Mouse (Mus musculus) liver, embryonic 13.5 days (tissue): ENCODE results near the gene Mroh8. TPM values are rescaled to one million over a fixed set of nuclear protein-coding genes. Genes with fewer than 3 reads are reported as not detected.

Experiments
- ATAC-seq: fragments of 200-750 bp; cut with Nextera tagmentation; 2 replicates; pipeline ENCODE4 v1.8.0; 2017; ENCODE audit warnings: low read depth, mild to moderate bottlenecking, moderate number of reproducible peaks, moderate library complexity
- DNase-seq: peaks from one replicate; pipeline ENCODE4 v3.0.0; 2022
- H3K27ac ChIP-seq: fragments of 300-500 bp; sonication (generic); 2 replicates; pipeline ENCODE4 v1.5.1; 2015; ENCODE audit warnings: moderate library complexity, mild to moderate bottlenecking, inconsistent platforms
- H3K27me3 ChIP-seq: fragments of 300-500 bp; sonication (generic); 2 replicates; pipeline ENCODE4 v1.6.1; 2015; ENCODE audit warnings: mild to moderate bottlenecking, inconsistent platforms
- H3K36me3 ChIP-seq: fragments of 300-500 bp; sonication (generic); 2 replicates; pipeline ENCODE4 v1.6.1; 2015; ENCODE audit warnings: mild to moderate bottlenecking, inconsistent platforms
- H3K4me1 ChIP-seq: fragments of 300-500 bp; sonication (generic); replicated peaks from 2 replicates; pipeline ENCODE4 v1.6.1; 2015; ENCODE audit warnings: inconsistent platforms
- H3K4me2 ChIP-seq: fragments of 300-500 bp; sonication (generic); 2 replicates; pipeline ENCODE4 v1.6.1; 2015; ENCODE audit warnings: inconsistent platforms, mild to moderate bottlenecking, moderate library complexity
- H3K4me3 ChIP-seq: fragments of 300-500 bp; sonication (generic); replicated peaks from 2 replicates; pipeline ENCODE4 v1.5.1; 2015; ENCODE audit warnings: mild to moderate bottlenecking, inconsistent platforms
- H3K9ac ChIP-seq: fragments of 300-500 bp; sonication (generic); 2 replicates; pipeline ENCODE4 v1.6.1; 2015; ENCODE audit warnings: mild to moderate bottlenecking, inconsistent platforms
- H3K9me3 ChIP-seq: fragments of 300-500 bp; sonication (generic); replicated peaks from 2 replicates; pipeline ENCODE4 v1.6.1; 2016; ENCODE audit warnings: inconsistent platforms
- WGBS: fragments of 180-500 bp; shearing (Covaris S2); methylation state at CpG from one replicate; pipeline ENCODE4 v1.1.7; 2015; ENCODE audit not compliant: insufficient replicate concordance; 5-methylcytosine and 5-hydroxymethylcytosine counted together
- polyA plus RNA-seq: library from polyadenylated mRNA; unstranded; fragments of >200 nt; fragmentation: Nextera tagmentation; extraction: Ambion mirVana; gene quantifications from 2 replicates; pipeline ENCODE4 v1.2.1, GENCODE M21; 2015

Mroh8 gene
- polyA plus RNA-seq, 1 experiment from 2014 or later = 0.23 TPM

GRCm38 (mm10) chr2:157287542-157287941 lies 8.2 kb upstream of the Mroh8 start:
- peak; percentile 13 for DNase-seq

DNA sequence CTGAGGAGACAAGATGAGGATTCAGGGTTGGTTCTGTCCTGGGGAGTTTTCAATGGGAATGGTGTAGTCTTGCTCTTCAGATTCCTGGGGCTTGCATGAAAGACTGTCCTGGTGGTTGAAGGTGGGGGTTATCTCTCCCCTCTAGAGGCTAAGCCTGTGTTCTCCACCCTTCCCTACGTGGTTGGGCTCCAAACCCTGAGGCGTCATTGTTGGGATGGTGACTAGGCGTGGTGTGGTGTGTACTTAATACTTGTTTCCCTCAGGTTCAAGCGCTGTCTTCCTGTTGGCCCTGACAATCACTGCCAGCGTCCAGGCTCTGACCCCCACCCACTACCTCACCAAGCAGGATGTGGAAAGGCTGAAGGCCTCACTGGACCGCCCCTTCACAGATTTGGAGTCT lies 4.0 kb upstream of the Mroh8 start:
- H3K4me3 ChIP-seq = no peak overlapping the region
- WGBS = 66% methylated on average over 6 of the region's 6 CpGs
- DNase-seq (no peak), ATAC-seq (no peak)
- H3K27me3 ChIP-seq = no peaks in the 10 kb centered on the region
- H3K4me1 ChIP-seq = peaks cover 30% of the 10 kb centered on the region
- no peak overlapping the region for H3K27ac ChIP-seq
- H3K9ac ChIP-seq = no peak overlapping the region
- peaks cover 65% of the 10 kb centered on the region for H3K36me3 ChIP-seq
- no peaks in the 10 kb centered on the region for H3K9me3 ChIP-seq
- H3K4me2 ChIP-seq = no peak overlapping the region

More at GRCm38 (mm10) chr2:157287542-157287941, 8.2 kb upstream of the Mroh8 start:
- Histone ChIP-seq H3K4me2 (no peak overlapping the region), H3K9me3 (no peaks in the 10 kb centered on the region), H3K36me3 (peaks cover 95% of the 10 kb centered on the region), H3K9ac (no peak overlapping the region), H3K4me3 (no peak overlapping the region), H3K27me3 (no peaks in the 10 kb centered on the region), H3K27ac (no peak overlapping the region), H3K4me1 (peaks cover 21% of the 10 kb centered on the region)
- WGBS = 33% methylated on average over 3 of the region's 3 CpGs
- peak; percentile 47; the same call in 1 of the 2 replicates for ATAC-seq

DNA sequence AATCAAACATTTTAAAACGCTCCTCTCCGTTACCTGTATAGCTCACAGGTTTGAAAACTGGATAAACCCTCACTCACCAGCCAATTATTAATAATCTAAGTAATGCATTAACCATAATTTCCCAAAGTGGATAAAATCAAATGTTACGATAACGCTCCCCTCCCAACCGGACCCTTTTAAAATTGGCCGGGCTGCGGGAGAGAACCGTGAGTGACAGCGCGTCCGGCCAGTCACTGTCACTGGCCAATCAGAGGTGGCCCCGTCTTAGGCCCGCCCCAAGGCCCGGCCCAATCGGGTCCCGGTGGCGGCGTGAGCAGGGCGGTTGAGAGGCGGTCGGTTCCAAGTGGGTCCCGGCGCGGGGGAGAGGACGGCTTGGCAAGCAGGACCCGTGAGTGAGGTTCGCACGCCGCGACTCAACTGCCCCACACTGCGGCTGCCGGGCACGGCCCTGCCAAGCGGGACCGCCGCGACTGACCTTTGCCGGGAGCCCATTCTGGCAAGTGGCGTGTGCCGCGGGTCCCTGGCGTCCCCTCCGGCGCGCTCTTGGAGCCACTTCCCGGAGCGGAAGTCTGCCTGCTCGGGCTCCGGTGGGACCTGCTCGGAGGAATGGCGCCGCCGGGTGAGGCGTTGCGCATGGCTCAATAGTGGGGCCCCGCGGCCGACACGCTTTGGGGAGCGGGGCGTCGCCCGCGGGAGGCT lies 483 bp downstream of the Mroh8 start, which contains the start of gene Rpn2:
TSS of gene Rpn2 (plus strand) at position 301 of the 699 bp plus-strand sequence.
- Histone ChIP-seq H3K9me3 (no peaks in the 10 kb centered on the region), H3K27ac (peak within 1 kb of the TSS; percentile 89), H3K4me2 (peak within 1 kb of the TSS; percentile 82), H3K9ac (peak within 1 kb of the TSS; percentile 97), H3K4me1 (peaks cover 25% of the 10 kb centered on the region), H3K36me3 (peaks cover 26% of the 10 kb centered on the region), H3K27me3 (no peaks in the 10 kb centered on the region), H3K4me3 (peak within 1 kb of the TSS; percentile 98)
- peak; percentile 99 for ATAC-seq
- DNase-seq = peak; percentile 96
- WGBS = under 1% methylated on average over 61 of the region's 64 CpGs

- Histone ChIP-seq H3K4me2 (no peak overlapping the region), H3K9me3 (no peaks in the 10 kb centered on the region), H3K4me3 (no peak overlapping the region), H3K36me3 (no peaks in the 10 kb centered on the region), H3K9ac (no peak overlapping the region), H3K27ac (no peak overlapping the region), H3K27me3 (no peaks in the 10 kb centered on the region), H3K4me1 (peaks cover 3% of the 10 kb centered on the region)
- WGBS = 69% methylated on average over 6 of the region's 6 CpGs
- ATAC-seq = no peak
- no peak for DNase-seq
Observed at GRCm38 (mm10) chr2:157263832-157264231, 15.5 kb downstream of the Mroh8 start.

DNA sequence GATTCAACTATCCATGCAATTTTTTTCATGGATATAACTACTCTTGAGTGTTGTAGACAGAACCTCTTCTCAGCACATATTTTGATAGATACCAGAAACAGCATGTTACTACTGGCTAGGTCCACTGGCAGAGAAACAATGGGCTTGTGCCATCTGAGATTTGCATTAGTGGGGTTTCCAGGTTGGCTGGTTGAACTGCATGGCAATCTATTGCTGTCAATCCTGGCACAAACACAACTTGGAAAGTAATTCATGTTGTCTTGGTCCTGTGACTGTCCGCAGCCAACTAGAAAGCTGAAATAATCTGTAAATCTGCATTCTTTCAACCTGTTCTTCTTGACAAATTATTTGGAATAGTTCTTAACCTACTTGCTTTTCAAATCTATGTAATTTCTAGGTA lies 16.2 kb downstream of the Mroh8 start:
- no peak overlapping the region for H3K9ac ChIP-seq
- H3K4me3 ChIP-seq = no peak overlapping the region
- H3K27me3 ChIP-seq = no peaks in the 10 kb centered on the region
- peaks cover 3% of the 10 kb centered on the region for H3K4me1 ChIP-seq
- H3K9me3 ChIP-seq = no peaks in the 10 kb centered on the region
- no peak overlapping the region for H3K27ac ChIP-seq
- no peak for ATAC-seq
- no peaks in the 10 kb centered on the region for H3K36me3 ChIP-seq
- DNase-seq = no peak
- H3K4me2 ChIP-seq = no peak overlapping the region
- WGBS = 78% methylated on average over 1 of the region's 1 CpGs

DNA sequence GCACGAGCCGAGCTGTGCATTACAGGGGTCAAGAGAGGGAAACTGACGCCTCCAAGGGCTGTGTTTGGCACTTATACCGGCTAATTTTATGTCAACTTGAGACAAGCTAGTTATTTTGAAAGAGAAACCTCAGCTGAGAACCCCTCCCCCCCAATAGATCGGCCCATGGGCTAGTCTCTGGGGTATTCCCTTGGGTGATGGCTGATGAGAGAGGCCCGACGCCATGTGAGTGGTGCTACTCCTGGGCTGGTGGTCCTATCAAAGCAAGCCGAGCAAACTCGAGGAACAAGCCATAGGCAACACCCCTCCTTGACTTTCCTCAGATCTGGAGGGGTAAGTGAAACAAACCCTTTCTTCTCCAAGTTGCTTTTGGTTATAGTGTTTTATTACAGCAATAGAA lies 16.8 kb downstream of the Mroh8 start:
- H3K36me3 ChIP-seq = no peaks in the 10 kb centered on the region
- no peaks in the 10 kb centered on the region for H3K27me3 ChIP-seq
- peaks cover 3% of the 10 kb centered on the region for H3K4me1 ChIP-seq
- no peaks in the 10 kb centered on the region for H3K9me3 ChIP-seq
- DNase-seq (no peak), ATAC-seq (no peak)
- H3K9ac ChIP-seq = no peak overlapping the region
- no peak overlapping the region for H3K27ac ChIP-seq
- H3K4me3 ChIP-seq = no peak overlapping the region
- no peak overlapping the region for H3K4me2 ChIP-seq
- WGBS = 63% methylated on average over 9 of the region's 9 CpGs

DNA sequence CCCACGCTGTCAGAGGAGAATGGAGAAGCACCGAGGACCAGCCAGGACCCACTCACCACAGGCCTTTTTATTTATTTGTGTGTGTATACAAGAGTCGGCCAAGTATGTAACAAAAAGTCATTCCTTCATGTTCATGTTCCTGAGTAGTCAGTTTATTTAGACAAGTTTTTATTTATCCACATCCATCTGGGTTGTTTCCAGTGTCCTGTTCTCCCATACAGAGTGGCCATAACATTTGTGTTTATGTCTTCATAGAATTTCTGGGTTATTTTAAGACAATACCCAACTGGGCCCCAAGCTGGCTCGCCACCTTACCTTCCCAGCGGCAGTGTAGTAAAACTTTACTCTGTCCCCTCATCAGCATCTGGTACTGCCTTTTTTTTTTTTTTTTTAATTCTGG lies 17.4 kb downstream of the Mroh8 start:
- H3K4me1 ChIP-seq = peaks cover 3% of the 10 kb centered on the region
- H3K9me3 ChIP-seq = no peaks in the 10 kb centered on the region
- ATAC-seq (no peak), DNase-seq (no peak)
- H3K36me3 ChIP-seq = no peaks in the 10 kb centered on the region
- no peak overlapping the region for H3K4me2 ChIP-seq
- H3K4me3 ChIP-seq = no peak overlapping the region
- no peak overlapping the region for H3K27ac ChIP-seq
- WGBS = 67% methylated on average over 5 of the region's 5 CpGs
- H3K27me3 ChIP-seq = no peaks in the 10 kb centered on the region
- H3K9ac ChIP-seq = no peak overlapping the region

- Histone ChIP-seq H3K27me3 (no peaks in the 10 kb centered on the region), H3K4me1 (peaks cover 3% of the 10 kb centered on the region), H3K36me3 (no peaks in the 10 kb centered on the region), H3K9ac (no peak overlapping the region), H3K4me2 (no peak overlapping the region), H3K9me3 (no peaks in the 10 kb centered on the region), H3K27ac (no peak overlapping the region), H3K4me3 (no peak overlapping the region)
- peak; percentile 71 for ATAC-seq
- WGBS = 0% methylated on average over 5 of the region's 5 CpGs
- DNase-seq = peak; percentile 37
Observed at GRCm38 (mm10) chr2:157259720-157260119, 19.6 kb downstream of the Mroh8 start.

DNA sequence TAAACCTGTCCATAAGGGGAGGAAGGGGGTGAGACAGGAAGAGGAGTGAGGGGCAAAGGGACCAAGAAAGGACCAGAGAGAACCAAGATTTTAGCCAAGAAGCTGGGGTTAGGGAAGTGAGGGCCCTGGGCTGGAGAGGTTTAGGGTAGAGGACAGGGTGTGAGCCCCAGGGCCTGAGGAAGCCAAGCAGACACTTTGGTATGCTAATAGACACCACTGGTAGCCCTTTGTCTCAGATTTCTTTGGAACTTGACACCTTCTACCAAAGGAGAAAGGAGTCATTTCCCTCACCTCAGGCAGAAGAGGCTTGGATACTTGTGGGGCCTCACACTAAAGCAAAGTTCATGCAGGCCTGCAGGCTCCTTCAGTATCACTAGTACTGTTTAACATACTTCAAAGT lies 31.2 kb downstream of the Mroh8 start:
- Histone ChIP-seq H3K9ac (no peak overlapping the region), H3K36me3 (no peaks in the 10 kb centered on the region), H3K4me2 (no peak overlapping the region), H3K9me3 (no peaks in the 10 kb centered on the region), H3K27me3 (0 out of 2 replicates have a peak, but pooled peaks cover 3% of the 10 kb centered on the region), H3K27ac (no peak overlapping the region), H3K4me3 (no peak overlapping the region), H3K4me1 (no peaks in the 10 kb centered on the region; the same call in 1 of the 2 replicates)
- DNase-seq (no peak), ATAC-seq (no peak)

DNA sequence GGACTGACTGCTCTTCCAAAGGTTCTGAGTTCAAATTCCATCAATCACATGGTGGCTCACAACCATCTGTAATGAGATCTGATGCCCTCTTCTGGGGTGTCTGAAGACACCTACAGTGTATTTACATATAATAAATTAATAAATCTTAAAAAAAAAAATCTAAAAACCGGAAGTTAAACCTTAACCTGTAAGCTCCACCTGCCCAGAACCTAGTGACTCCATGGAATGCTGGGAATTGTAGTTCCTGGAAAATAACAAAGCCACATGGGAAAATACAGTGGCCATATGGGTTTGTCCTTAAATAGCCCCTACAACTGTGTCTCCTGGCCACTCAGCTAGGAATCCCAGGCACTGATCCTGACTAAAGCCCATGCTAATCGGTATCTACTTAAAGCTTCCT lies 33.7 kb downstream of the Mroh8 start:
- ATAC-seq (no peak), DNase-seq (no peak)
- no peak overlapping the region for H3K9ac ChIP-seq
- WGBS = 64% methylated on average over 2 of the region's 2 CpGs
- H3K4me3 ChIP-seq = no peak overlapping the region
- H3K27ac ChIP-seq = no peak overlapping the region
- H3K4me1 ChIP-seq = no peaks in the 10 kb centered on the region; the same call in 1 of the 2 replicates
- no peaks in the 10 kb centered on the region for H3K36me3 ChIP-seq
- no peak overlapping the region for H3K4me2 ChIP-seq
- H3K9me3 ChIP-seq = no peaks in the 10 kb centered on the region
- H3K27me3 ChIP-seq = 0 out of 2 replicates have a peak, but pooled peaks cover 3% of the 10 kb centered on the region

GRCm38 (mm10) chr2:157245001-157245400 lies 34.3 kb downstream of the Mroh8 start:
- H3K36me3 ChIP-seq = no peaks in the 10 kb centered on the region
- H3K4me3 ChIP-seq = no peak overlapping the region
- DNase-seq (no peak), ATAC-seq (no peak)
- H3K4me2 ChIP-seq = no peak overlapping the region
- H3K4me1 ChIP-seq = no peaks in the 10 kb centered on the region; the same call in 1 of the 2 replicates
- whole genome bisulfite sequencing = 20% methylated on average over 5 of the region's 5 CpGs
- H3K9me3 ChIP-seq = no peaks in the 10 kb centered on the region
- no peak overlapping the region for H3K9ac ChIP-seq
- no peak overlapping the region for H3K27ac ChIP-seq
- H3K27me3 ChIP-seq = 0 out of 2 replicates have a peak, but pooled peaks cover 3% of the 10 kb centered on the region

DNA sequence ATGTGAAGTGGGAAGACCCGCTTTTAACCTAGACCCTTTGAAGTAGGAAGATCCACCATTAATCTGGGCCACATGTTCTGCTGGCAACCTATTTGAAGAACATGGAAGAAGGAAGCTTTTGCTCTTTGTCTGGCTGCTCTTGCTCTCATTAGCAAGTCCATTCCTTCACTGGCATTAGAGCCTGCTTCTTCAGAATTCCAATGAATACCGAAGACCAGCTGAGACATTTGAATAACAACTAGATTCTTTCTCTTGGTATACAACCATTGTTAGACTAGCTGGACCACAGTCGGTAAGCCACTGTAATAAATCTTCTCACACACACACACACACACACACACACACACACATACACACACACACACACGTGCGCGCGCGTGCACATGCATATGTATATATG lies 43.4 kb downstream of the Mroh8 start:
- Histone ChIP-seq H3K36me3 (no peaks in the 10 kb centered on the region), H3K27me3 (no peaks in the 10 kb centered on the region), H3K4me1 (no peaks in the 10 kb centered on the region), H3K9ac (no peak overlapping the region), H3K9me3 (no peaks in the 10 kb centered on the region), H3K4me3 (no peak overlapping the region), H3K27ac (no peak overlapping the region), H3K4me2 (no peak overlapping the region)
- ATAC-seq = no peak
- no peak for DNase-seq
- WGBS = 87% methylated on average over 8 of the region's 8 CpGs
